Mouse (Mus musculus) lung, postnatal 4 days (tissue): ENCODE results near the gene Ccser1.

Source experiments
- DNase-seq, 2 experiments: peaks; one replicate each; pipeline ENCODE4 v3.0.0; 2021

Ccser1 gene

DNA sequence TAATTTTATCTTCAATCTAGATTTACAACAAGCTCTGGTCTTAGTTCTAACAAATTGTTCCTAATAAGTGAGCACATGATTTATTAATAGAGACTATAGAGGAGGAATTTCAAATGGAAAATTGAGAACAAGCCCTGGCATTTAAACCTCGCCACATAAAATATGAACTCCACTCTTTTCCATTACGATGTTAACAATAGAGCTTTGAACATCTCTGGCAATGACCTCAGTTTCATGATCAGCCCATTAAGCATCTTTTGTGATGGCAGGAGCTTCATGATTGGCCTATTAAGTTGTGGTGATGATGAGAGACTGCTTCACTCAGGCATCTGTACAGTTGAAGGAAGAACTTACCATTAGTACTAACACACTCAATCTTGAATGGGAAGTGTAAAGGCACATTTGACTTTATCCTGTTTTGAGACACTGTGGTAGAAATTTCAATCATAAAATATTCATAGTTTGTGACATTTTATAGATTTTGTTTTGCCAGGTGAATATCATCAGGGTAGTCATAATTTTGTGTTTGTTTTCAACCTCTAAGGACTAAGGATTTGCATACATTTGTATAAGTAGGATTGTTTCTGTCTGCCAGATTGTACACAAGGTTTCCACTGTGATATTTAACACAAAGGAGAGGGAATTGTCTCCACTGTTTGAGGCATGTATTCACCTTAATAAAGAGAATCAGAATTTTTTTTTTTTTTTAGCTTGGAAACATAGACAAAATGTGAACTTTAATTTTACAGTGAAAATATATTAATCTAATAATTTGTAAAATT lies 291.4 kb downstream of the Ccser1 start:
- no peak for DNase-seq

DNA sequence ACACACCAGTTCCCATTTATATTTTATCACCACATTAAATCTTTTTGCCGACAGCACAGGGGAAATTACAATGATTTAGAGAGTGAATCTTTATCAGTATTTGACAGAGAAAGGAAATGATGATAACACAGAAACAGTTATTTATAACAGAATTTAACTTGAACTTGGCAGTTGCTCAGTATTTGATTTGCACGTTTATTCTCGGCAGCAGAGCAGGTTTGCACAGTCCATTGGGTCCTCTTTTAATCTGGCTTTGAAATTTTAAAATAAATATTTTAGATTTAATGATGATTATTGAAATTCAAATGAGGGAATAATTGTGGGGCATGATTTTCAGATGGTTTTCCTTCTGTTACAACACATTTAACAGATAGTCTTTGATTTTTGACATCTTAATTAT lies 305.2 kb downstream of the Ccser1 start:
- DNase-seq = no peak

DNA sequence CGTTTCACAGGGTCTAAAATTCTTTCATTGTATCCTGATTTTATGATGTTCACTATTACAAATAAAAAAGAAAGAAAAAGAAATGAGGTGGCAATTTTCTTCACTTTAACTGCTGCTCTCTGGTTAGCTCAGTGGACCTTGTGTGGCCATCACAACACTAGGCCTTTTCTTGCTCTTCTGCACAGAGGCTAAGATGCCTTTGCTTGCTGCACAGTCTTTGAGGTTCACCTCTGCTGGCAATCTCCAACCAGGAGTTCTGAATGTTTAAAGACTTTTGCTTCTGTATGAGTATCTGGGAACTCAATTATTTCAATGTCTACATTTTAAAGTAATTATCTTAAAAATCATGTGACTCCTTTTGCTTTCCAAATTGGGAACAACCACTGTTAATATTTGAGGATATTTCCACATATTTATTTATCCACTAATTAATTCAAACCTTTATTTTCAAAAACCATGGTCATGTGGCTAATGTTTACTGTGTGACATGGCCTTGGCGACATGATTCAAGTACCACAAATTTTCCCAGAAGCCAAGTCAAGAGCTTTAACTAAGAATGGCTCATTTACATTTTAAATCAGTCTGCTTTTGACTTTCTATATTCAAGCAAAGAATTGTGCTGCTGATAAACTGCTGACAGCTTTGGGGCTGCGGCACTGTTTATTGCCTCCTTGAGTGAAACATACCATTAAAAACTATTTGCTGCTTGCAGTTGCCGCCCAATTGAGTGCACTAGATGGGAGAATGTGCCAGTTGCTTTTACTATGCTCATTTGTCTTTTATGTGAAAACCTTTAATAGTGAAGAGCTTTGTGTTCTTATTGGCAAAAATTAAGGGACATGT lies 312.1 kb downstream of the Ccser1 start:
- DNase-seq = no peak

DNA sequence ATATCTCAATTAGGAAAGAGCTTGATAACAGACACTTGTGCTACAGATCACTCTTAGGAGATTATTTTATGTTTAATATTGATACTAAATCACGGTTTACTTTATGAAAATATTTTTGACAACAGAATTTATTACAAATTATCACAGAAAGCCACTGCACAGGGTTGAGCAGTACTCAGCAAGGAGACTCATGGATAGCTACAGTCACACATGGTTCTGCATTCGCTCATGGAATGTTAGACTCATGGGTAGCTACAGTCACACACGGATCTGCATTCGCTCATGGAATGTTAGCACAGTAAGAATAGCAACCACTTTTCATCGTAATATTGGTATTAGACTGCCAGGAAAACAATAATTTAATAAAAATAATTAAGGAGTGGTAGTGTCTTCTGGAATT lies 313.3 kb downstream of the Ccser1 start:
- DNase-seq = no peak

DNA sequence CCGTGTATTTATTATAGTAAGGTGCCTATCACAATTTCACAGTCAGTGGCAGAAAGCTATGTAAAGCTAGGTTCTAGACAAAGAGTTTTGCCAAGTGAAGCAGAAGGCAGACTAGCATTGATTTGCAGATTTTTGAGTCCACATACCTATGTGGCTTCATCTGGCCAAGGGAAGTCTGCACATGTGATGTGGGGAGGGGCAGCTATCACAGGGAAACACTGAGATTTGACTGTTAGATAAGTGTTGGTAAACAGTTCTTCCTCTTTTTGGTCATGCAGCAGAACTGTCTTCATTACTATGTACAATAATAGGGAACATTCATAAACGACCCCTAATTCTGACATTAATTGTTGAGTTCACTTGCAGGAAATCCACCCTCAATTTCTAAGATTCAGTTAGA lies 335.2 kb downstream of the Ccser1 start:
- DNase-seq = no peak

DNA sequence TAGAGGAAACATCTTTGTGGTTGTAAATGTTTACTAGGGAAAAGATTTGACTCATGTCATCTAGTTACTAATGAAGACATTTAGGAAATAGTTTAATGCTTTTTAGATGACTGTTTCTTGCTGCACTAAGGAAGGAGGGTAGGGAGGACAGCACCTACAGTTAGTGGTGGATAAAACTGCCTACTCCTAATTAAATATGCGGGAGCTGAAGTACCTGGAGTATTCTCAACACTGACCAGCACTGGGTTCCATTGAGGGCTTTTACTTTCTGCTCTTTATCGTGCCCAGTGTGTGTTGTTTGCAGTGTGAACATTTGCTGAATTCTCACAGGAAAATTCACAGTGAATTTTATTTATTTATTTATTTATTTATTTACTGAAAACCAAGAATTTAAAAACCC lies 341.5 kb downstream of the Ccser1 start:
- no peak for DNase-seq

DNA sequence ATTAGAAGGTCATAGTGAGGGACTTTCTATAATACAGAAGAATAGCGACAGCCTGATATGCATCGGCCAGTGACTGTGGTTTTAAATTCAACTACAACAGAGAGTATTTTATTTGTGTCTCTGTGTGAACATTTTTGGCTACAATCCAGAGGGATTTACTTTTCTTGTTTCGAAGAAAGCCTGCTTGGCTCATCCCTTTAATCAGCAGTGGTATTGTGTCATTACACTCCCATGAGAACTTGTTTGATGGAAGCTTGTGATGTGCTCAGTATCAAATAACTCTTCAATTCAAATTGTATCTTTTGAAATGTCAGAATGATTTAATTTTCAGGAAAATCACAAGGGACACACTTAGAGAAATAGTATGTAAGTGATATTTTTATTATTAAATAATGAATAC lies 342.0 kb downstream of the Ccser1 start:
- no peak for DNase-seq

DNA sequence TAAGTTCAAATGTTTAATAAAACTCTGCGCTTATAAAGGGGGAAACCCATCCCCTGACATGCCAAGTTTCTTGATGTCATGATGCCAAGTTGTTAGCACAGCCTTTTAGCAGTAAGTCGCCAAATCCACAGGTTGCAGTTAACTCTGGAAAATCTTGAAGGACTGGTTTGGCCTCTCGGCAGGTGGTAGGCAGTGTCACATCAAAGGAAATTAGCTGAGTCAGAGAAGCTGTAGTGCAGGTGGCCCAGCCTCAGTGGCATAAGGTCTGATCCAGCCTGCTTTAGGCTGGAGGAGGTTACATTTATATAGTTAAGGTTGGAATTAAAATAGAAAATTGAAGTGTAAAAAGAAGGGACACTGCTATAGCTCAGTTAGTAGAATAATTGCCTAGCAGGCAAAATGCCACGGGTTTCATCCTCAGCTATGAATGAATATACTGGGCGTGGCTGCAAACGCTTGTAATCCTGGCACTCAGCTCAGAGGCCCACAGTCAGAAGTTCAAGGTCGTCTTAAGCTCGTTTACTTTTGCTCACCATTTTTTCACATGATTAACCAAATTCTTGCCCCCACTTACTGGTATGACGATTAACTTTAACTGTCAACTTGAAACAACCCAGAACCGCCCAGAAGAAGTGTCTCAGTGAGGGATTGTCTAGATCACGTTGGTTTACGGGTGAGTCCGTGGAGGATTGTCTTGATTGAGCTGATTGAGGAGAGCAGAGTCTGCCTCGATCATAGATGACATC lies 343.8 kb downstream of the Ccser1 start:
- DNase-seq = no peak

DNA sequence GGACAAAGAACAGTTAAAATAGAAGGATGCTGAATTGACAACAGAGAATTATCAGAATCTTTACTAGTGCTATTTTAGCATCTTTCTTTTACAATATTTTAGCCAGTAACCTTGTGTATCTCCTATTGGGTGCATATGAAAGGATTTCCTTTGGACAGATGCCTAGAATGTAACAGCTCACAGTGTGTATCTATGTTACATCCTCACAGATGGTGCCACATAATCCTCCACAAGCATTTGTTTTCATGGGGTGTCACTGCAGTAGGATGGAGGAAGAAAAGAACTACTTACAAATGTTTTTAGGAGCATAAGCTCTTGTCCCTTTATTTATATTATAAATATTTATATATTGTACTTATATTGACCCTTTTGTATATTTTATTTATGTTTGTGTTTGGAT lies 360.6 kb downstream of the Ccser1 start:
- DNase-seq = no peak

DNA sequence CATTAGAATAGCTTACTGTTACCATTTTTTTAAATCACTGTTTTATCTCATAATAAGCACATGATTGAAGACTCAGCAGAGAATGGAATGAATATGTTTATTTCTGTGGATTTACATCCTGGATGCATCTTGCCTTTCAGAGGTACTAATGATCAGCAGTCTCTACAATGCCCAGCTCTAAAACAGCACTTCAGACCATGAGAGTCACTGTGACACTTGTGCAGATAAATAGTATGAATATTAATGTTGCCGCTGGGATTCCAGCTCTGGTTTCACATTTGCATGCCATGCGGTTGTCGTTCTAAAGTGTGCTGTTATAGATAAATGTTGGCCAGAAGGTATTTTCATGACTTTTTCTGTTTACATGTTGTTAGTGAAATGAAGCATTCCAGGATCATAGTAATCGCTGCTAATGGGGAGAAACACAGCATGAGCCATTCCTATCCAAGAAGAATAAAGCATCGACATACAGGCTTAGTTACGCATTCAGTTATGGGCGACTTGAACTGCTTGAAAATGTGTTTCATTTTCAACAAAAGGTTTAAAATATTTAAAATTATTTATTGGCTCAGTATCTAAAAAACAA lies 363.4 kb downstream of the Ccser1 start:
- no peak for DNase-seq

DNA sequence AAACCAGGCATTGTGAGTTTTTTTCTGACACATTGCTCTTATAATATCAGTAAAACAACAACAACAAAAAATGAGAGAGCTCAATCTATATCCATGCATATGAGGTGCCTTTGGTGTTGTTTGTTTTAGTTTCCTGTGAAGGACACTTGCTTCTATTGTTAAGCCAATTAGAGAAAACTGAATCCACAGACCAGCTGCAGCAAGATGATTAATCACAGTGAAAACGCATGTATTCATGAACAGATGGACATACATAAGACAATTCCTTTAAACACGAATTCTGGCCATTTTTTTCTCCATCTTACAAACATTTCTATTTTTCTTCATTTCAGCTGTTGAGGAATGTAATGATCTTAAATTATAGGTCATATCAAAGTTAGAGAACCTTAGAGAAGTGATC lies 387.4 kb downstream of the Ccser1 start:
- DNase-seq = no peak

DNA sequence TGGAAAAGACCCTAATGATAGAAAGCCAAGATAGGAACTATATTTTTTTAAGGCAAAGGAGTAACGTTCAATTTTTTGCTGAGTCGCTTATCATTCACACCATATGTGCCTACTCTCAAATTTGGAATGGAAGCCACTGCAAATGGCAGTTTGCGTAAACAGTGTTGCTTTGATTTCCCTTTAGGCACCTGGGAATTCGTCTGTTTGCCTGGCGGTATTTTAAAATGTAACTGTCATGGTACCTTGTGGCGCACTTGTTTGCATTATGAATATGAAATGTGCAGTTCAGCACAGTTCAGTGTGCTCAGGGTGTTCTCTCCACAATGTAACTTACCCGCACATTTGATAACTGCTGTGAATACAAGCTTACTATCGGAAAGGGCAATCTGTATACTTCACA lies 387.8 kb downstream of the Ccser1 start:
- no peak for DNase-seq

DNA sequence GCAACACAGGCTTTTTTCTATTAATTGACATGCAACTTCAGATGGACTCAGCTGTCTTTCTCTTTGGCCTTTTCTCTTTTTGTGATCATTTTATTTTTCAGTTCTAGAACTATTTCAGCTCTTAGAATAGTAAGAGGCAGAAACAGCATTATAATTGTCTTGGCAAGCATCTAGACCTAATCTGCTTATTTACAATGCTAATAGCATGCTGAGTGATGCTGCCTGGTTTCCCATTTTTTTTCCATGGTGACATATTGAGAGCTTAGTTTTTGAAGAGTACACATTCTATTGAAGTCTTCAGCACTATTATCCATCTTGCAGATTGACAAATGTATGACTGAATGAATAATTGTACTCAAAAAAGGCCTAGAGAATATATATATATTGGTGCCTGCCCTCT lies 401.6 kb downstream of the Ccser1 start:
- no peak for DNase-seq

DNA sequence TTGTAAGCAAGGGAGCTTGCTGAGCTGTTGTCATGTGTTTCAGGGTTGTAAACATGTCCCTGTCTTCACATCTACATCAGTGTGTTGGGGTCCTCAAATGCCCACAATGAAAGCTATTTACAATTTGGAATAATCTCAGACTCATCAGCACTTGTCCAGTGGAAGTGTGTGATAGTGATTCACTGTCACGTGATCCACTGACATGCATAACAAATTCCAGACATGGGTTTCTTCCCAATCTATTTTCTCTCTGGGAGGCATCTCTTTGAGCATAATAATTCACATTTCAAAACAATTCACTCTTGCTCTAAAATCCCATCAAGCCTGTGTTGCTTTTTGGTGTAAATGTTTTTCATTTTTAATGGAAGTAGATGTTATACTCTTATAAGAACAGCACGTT lies 408.9 kb downstream of the Ccser1 start:
- DNase-seq = no peak

DNA sequence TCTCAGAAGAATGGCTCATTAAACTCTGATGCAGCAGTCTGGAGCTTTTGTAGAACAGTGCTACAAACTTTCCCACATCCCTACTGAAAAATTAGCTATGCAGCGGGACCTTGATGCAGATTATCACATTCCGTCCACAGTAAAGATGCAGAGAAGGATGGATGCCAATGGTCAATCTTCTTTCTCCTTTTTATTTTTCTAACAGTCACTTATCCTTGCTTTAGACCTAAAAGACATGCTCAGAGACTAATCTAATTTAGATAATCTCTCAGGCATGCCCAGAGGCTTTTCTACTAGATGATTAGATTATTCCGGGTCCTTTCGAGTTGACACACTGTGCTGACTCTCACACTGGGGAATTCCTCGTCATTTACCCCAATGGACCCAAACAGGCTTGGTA lies 421.8 kb downstream of the Ccser1 start:
- DNase-seq = no peak

DNA sequence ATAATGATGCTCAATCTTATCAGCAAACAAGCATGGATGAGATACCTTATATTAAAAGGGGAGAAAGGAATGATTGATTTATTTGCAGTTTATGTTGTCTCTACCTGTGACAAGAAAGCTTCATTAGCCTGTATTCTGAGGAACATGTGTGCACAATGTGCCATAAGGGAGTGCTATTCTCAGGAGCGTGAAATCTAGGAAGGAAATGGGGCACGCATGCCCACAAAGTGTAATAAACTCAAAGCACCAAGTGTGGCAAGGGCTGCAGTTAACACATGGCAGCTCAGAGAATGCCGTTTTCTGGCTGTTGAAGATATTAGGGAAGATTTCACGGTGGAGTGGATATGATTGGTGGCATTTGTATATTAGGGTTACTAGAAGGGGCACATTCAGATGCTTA lies 434.8 kb downstream of the Ccser1 start:
- no peak for DNase-seq

DNA sequence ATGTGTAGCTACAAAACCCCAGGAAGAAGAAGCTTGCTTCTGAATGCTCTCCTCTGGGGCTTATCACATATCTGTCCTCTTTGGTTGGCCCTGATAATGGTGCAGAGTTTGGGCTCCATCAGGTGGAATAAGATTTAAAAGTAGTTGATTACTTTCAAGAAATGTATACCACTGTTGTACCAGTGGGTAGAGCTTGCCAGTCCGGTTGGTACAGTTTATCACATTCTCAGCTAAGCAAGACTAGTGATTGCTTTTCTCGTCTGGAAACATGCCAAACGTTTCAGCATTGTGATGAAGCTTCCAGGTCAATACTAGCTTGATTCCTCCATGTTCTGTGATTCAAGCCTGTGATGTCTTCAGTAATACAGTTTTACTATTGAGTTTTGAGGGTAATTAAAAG lies 441.6 kb downstream of the Ccser1 start:
- no peak for DNase-seq

DNA sequence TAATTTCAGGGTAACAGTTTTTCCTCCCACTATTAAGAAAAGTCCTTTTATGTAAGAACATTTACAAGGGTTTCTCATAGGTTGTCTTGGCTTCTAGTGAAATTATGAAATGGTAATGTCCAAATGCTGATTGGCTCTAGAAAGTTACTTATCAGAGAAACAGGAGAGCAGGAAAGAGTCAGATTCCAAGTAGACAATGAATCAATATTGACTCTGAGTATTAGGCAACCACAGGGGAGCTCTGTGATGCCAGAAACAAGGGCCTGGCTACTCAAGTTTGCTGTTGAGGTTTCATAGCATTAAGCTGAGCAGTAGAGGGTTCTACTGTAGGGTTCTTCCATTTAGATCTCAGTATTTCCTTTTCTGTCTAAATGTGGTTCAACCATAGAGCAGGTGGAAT lies 481.3 kb downstream of the Ccser1 start:
- DNase-seq = no peak

DNA sequence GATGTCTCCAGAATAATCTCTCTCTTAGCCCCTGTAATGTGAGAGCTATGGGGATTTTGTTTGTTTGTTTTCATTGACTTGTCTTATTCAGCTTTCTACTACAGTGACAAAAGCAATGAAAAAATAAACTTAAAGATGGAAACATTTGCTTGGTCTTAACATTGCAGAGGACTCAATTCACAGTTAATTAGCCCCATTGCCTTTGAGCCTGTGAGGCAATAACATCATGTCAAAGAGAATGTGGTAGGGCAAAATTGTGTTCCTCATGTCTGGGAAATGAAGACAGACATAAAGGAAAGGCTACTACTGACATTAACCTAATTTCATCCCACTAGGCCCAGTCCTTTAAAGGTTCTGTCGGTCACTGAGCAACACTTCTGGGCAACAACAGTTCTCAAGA lies 484.4 kb downstream of the Ccser1 start:
- no peak for DNase-seq

DNA sequence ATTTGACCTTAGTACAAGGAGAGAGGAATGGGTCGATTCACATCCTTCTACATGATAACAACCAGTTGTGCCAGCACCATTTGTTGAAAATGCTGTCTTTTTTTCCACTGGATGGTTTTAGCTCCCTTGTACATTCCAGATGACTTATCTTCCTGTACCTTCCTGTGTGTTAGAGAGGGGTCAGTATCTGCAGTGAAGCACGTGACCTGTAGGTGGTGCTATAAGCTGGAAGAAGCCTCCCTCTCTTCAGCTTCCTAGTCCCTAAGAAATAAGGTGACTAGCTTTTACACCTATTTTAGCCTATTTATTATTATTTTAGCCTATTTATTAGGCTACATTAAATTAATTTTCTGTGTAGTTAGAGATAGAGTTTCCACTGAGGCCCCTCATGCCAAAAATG lies 506.9 kb downstream of the Ccser1 start:
- no peak for DNase-seq

DNA sequence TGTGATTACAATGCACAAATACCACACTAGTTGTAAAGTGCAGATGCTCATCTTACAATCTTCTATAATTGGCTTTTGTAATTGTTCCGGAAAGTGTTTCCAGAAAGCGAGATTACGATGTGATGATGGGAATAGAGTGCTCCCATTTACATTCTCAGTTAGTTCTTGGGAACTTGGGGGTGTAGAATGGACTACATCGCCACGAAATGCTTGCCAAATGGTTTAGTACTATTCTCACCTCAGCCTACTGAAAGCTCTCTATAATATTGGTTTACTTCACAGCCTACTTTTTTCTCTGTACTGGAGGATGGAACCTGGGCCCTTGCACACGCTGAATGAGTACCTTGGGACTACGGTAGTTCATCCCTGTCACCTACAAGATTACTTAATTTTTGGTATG lies 522.9 kb downstream of the Ccser1 start:
- no peak for DNase-seq

DNA sequence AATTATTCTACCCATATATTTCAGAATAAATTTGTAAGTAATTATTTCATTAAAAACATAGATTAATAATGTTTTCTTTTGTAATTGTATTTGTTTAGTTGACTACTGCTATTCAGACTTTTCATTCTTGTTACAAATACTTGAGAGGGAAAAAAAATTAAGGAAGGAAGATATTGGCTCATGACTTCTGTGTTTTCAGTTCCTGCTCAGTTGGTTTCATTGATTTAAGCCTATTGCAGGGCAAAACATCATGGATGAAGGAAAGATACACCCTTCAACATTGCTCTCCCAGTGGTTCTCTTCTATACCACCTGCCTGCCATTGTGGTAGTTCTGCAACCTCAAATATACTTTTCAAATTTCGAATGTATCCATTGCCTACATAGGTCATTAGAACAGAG lies 541.1 kb downstream of the Ccser1 start:
- DNase-seq = no peak

DNA sequence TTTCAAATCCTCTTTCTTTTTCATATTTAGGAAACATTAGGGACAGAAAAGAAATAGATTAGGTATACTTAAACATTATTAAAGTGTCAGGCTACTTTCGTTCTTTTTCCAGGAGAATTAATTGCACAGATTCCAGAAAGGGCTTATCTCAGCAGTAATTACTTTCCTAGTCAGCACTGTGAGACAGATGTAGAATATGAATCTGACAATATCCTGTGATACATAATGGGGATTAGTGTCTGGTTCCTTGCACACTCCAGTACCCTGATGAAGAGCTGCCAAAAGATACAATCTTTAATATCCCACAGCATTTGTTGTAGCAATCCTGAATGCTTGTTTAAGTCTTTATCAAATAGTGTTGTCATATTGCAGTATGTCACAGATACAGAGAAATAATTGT lies 548.9 kb downstream of the Ccser1 start:
- no peak for DNase-seq
